Mouse (Mus musculus): ENCODE measurements around the gene Sh3d19. TPM values are rescaled to one million over a fixed set of nuclear protein-coding genes. Genes with fewer than 3 reads are reported as not detected.

The Sh3d19 gene
- total and polyA plus RNA-seq, 3 experiments, result 0.16 to 0.76 (median 0.33) TPM

- H3K36me3 ChIP-seq (replicated peaks in 1 of 2; ENCODE audit: control insufficient read depth in 1 of 2, insufficient read depth in 1 of 2, low read length in 1 of 2), result no peaks in the 10 kb centered on the region
- H3K79me2 ChIP-seq (replicated peaks; ENCODE audit: control insufficient read depth, extremely low read depth, insufficient read depth, poor library complexity, severe bottlenecking), result no peaks in the 10 kb centered on the region
- no peak overlapping the region for H3K4me3 ChIP-seq (replicated peaks in 1 of 3; ENCODE audit: low read depth in 2 of 3, low read length in 2 of 3, poor library complexity in 1 of 3)
- no peak overlapping the region for H3K9ac ChIP-seq (ENCODE audit: insufficient read depth, low read depth)
- H3K27me3 ChIP-seq (replicated peaks), result no peaks in the 10 kb centered on the region
- in situ Hi-C loops (cut with MboI; ENCODE audit: low pct_ligation_motif_present, low pct_unique_long_range_greater_than_20kb, low sequenced_read_pairs), result no loop called here
- no peaks in the 10 kb centered on the region; a peak in 1 of 4 replicates for H3K4me1 ChIP-seq (ENCODE audit: control insufficient read depth in 1 of 2, insufficient read depth in 2 of 2)
- TF ChIP-seq JUN (IDR thresholded peaks at IDR 0.05; ENCODE audit: insufficient read depth, low read depth, low read length) (0 out of 2 replicates have a peak, but pooled peaks have one; percentile 4), HCFC1 (IDR thresholded peaks at IDR 0.05; ENCODE audit: low read depth, low read length) (no peak), JUND (conservative IDR thresholded peaks at IDR 0.05; ENCODE audit: low read depth, low read length) (peak; percentile 47; the same call in 1 of the 2 replicates), UBTF (IDR thresholded peaks at IDR 0.05; ENCODE audit: low read depth, low read length) (no peak), CTCF (conservative IDR thresholded peaks at IDR 0.05 in 1 of 2, IDR thresholded peaks at IDR 0.05 in 1 of 2; ENCODE audit: low read depth in 2 of 2, low read length in 2 of 2) (no peak), EP300 (IDR thresholded peaks at IDR 0.05; ENCODE audit: low read length) (peak; percentile 45; the same call in 1 of the 2 replicates), IRF4 (IDR thresholded peaks at IDR 0.05; ENCODE audit: low read depth, low read length) (peak; percentile 40; the same call in 1 of the 2 replicates)
- DNase-seq (ENCODE audit: extremely low read depth), result peak; percentile 5
- H3K9me3 ChIP-seq (replicated peaks; ENCODE audit: low read length), result no peaks in the 10 kb centered on the region
- dilution Hi-C loops (cut with MboI; ENCODE audit: extremely low pct_ligation_motif_present, extremely low pct_unique_long_range_greater_than_20kb, low sequenced_read_pairs), result no loop called here
- no peak overlapping the region for H3K27ac ChIP-seq (ENCODE audit: insufficient read depth, low read depth)
- no peak overlapping the region for H3K4me2 ChIP-seq (ENCODE audit: insufficient read depth, low read depth, poor library complexity, severe bottlenecking)
Observed at GRCm38 (mm10) chr3:86038648-86039047, 67.7 kb downstream of the Sh3d19 start.

GRCm38 (mm10) chr3:86040286-86041201, 69.6 kb downstream of the Sh3d19 start:
- peak overlapping the region; percentile 48; the same call in 1 of the 2 replicates for H3K9ac ChIP-seq (ENCODE audit: insufficient read depth, low read depth)
- H3K36me3 ChIP-seq (replicated peaks in 1 of 2; ENCODE audit: control insufficient read depth in 1 of 2, insufficient read depth in 1 of 2, low read length in 1 of 2), result no peaks in the 10 kb centered on the region
- dilution Hi-C loops (cut with MboI; ENCODE audit: extremely low pct_ligation_motif_present, extremely low pct_unique_long_range_greater_than_20kb, low sequenced_read_pairs), result no loop called here
- in situ Hi-C loops (cut with MboI; ENCODE audit: low pct_ligation_motif_present, low pct_unique_long_range_greater_than_20kb, low sequenced_read_pairs), result no loop called here
- no peaks in the 10 kb centered on the region; a peak in 1 of 4 replicates for H3K4me1 ChIP-seq (ENCODE audit: control insufficient read depth in 1 of 2, insufficient read depth in 2 of 2)
- no peak for DNase-seq (ENCODE audit: extremely low read depth)
- peak overlapping the region; percentile 90 for H3K4me2 ChIP-seq (ENCODE audit: insufficient read depth, low read depth, poor library complexity, severe bottlenecking)
- no peaks in the 10 kb centered on the region for H3K79me2 ChIP-seq (replicated peaks; ENCODE audit: control insufficient read depth, extremely low read depth, insufficient read depth, poor library complexity, severe bottlenecking)
- no peaks in the 10 kb centered on the region for H3K9me3 ChIP-seq (replicated peaks; ENCODE audit: low read length)
- no peak for TF ChIP-seq ELF1 (IDR thresholded peaks at IDR 0.05; ENCODE audit: low read depth, low read length)
- TF ChIP-seq EP300 (IDR thresholded peaks at IDR 0.05; ENCODE audit: low read length), result peak; percentile 55; the same call in 1 of the 2 replicates
- TF ChIP-seq MYC (IDR thresholded peaks at IDR 0.05; ENCODE audit: low read depth, low read length), result no peak
- TF ChIP-seq SIN3A (IDR thresholded peaks at IDR 0.05; ENCODE audit: low read length), result peak; percentile 58; the same call in 1 of the 2 replicates
- 0 out of 2 replicates have a peak, but pooled peaks have one; percentile 46 for TF ChIP-seq TBP (conservative IDR thresholded peaks at IDR 0.05; ENCODE audit: low read depth, low read length)
- TF ChIP-seq ZMIZ1 (IDR thresholded peaks at IDR 0.05; ENCODE audit: low read depth, low read length), result no peak
- TF ChIP-seq ZKSCAN1 (IDR thresholded peaks at IDR 0.05; ENCODE audit: borderline replicate concordance, low read depth, low read length), result no peak
- no peak for TF ChIP-seq PAX5 (IDR thresholded peaks at IDR 0.05; ENCODE audit: low read length)
- TF ChIP-seq JUN (IDR thresholded peaks at IDR 0.05; ENCODE audit: insufficient read depth, low read depth, low read length), result 0 out of 2 replicates have a peak, but pooled peaks have one; percentile 47
- TF ChIP-seq ZNF384 (IDR thresholded peaks at IDR 0.05; ENCODE audit: low read depth, low read length), result peak; percentile 49
- TF ChIP-seq CTCF (conservative IDR thresholded peaks at IDR 0.05 in 1 of 2, IDR thresholded peaks at IDR 0.05 in 1 of 2; ENCODE audit: low read depth in 2 of 2, low read length in 2 of 2), result no peak
- TF ChIP-seq ETS1 (conservative IDR thresholded peaks at IDR 0.05; ENCODE audit: low read depth, low read length), result no peak
- TF ChIP-seq MXI1 (IDR thresholded peaks at IDR 0.05; ENCODE audit: low read depth, low read length), result peak; percentile 43; the same call in 1 of the 2 replicates
- no peak for TF ChIP-seq MAX (IDR thresholded peaks at IDR 0.05; ENCODE audit: low read length)
- no peak; the same call in 1 of the 2 replicates for TF ChIP-seq JUND (conservative IDR thresholded peaks at IDR 0.05; ENCODE audit: low read depth, low read length)
- TF ChIP-seq IRF4 (IDR thresholded peaks at IDR 0.05; ENCODE audit: low read depth, low read length), result peak; percentile 37; the same call in 1 of the 2 replicates
- no peak for TF ChIP-seq SMC3 (IDR thresholded peaks at IDR 0.05; ENCODE audit: low read depth, low read length)
- H3K27ac ChIP-seq (ENCODE audit: insufficient read depth, low read depth), result no peak overlapping the region
- peak overlapping the region in 1 of 3 experiments; percentile 29 for H3K4me3 ChIP-seq (replicated peaks in 1 of 3; ENCODE audit: low read depth in 2 of 3, low read length in 2 of 3, poor library complexity in 1 of 3)
- H3K27me3 ChIP-seq (replicated peaks), result no peaks in the 10 kb centered on the region
